Mouse (Mus musculus): Measurements from ENCODE around the gene Hoxd1. TPM values are rescaled to one million over a fixed set of nuclear protein-coding genes. Genes with fewer than 3 reads are reported as not detected.
A peak's percentile ranks its signal among the peaks of the same experiment; 100 is the strongest.

Hoxd1 gene
- total and polyA plus RNA-seq, 2 experiments from 2014 or later: not detected

DNA sequence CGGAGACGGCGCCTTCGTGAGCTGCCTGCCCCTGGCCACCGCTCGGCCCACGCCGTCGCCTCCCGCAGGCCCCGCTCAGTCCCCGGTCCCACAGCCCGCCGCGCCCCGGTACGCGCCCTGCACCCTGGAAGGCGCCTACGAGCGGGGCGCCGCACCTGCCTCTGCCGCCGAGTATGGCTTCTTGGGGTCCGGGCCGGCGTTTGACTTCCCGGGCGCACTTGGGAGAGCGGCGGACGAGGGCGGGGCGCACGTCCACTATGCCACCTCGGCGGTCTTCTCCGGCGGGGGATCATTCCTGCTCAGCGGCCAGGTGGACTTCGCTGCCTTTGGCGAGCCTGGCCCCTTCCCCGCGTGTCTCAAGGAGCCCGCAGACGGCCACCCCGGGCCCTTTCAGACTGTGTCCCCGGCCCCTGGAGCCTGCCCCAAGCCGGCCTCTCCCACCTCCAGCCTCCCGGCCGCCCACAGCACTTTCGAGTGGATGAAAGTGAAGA lies 510 bp downstream of the Hoxd1 start:
- H3K4me1 ChIP-seq (ENCODE audit: control insufficient read depth, insufficient read depth): peaks cover 11% of the 10 kb centered on the region
- no peak for TF ChIP-seq EP300 (IDR thresholded peaks at IDR 0.05; ENCODE audit: low read depth)
- no peak for TF ChIP-seq CTCF (IDR thresholded peaks at IDR 0.05; ENCODE audit: low read depth)
- H3K36me3 ChIP-seq (replicated peaks; ENCODE audit: control insufficient read depth, insufficient read depth, low read length): no peaks in the 10 kb centered on the region
- no peak overlapping the region for H3K27ac ChIP-seq (ENCODE audit: low read depth)
- H3K9me3 ChIP-seq (replicated peaks; ENCODE audit: control insufficient read depth, low read length): no peaks in the 10 kb centered on the region
- ATAC-seq (ENCODE audit: insufficient read depth, low read depth): no peak
- H3K4me3 ChIP-seq (ENCODE audit: low read depth, low read length): peak overlapping the region; percentile 51
- H3K9ac ChIP-seq (replicated peaks; ENCODE audit: low read depth, low read length): no peak overlapping the region
- H3K27me3 ChIP-seq (ENCODE audit: control insufficient read depth, insufficient read depth, low read length): peaks cover 76% of the 10 kb centered on the region
- no peak for DNase-seq (ENCODE audit: low spot score)
- WGBS: under 1% methylated on average over 40 of the region's 53 CpGs
- H3K4me2 ChIP-seq (ENCODE audit: low read depth, low read length): peak overlapping the region; percentile 70

DNA sequence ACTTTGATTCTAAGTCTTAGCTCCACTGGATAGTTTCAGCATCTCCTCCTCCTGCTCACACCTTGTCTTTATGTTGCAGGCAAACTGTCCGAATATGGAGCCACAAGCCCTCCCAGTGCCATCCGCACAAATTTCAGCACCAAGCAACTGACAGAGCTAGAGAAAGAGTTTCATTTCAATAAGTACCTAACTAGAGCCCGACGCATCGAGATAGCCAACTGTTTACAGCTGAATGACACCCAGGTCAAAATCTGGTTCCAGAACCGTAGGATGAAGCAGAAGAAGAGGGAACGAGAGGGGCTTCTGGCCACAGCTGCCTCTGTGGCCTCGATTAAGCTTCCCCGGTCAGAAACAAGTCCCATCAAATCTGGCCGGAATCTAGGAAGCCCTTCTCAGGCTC lies 1.2 kb downstream of the Hoxd1 start:
- H3K4me3 ChIP-seq (ENCODE audit: low read depth, low read length): no peak overlapping the region
- no peak for TF ChIP-seq EP300 (IDR thresholded peaks at IDR 0.05; ENCODE audit: low read depth)
- TF ChIP-seq CTCF (IDR thresholded peaks at IDR 0.05; ENCODE audit: low read depth): no peak
- no peak for ATAC-seq (ENCODE audit: insufficient read depth, low read depth)

DNA sequence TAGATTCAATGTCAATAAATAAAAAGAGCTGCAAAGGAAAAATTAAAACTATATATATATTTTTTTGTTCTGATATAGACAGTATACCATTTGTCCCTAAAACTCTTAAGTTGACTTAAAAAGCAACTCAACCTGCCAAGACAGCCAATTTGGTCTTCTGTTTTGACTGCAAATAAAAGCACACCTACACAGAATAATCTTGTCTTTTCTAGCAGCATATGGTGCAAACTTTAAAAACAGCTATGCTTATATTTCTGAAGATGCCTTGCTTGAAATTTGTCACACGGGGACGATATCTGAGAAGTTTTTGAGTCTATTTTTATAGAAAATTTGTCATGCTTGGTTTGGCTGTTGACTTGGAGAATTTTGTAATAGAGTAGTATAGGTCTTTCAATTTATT lies 11.6 kb downstream of the Hoxd1 start:
- 74% methylated on average over 2 of the region's 2 CpGs for WGBS
- Histone ChIP-seq H3K27ac (ENCODE audit: low read depth) (no peak overlapping the region), H3K36me3 (replicated peaks; ENCODE audit: control insufficient read depth, insufficient read depth, low read length) (no peaks in the 10 kb centered on the region), H3K4me1 (ENCODE audit: control insufficient read depth, insufficient read depth) (no peaks in the 10 kb centered on the region), H3K4me2 (ENCODE audit: low read depth, low read length) (no peak overlapping the region), H3K9ac (replicated peaks; ENCODE audit: low read depth, low read length) (no peak overlapping the region), H3K27me3 (ENCODE audit: control insufficient read depth, insufficient read depth, low read length) (0 out of 2 replicates have a peak, but pooled peaks cover 6% of the 10 kb centered on the region), H3K9me3 (replicated peaks; ENCODE audit: control insufficient read depth, low read length) (no peaks in the 10 kb centered on the region), H3K4me3 (ENCODE audit: low read depth, low read length) (no peak overlapping the region)
- ATAC-seq (ENCODE audit: insufficient read depth, low read depth) (no peak), DNase-seq (ENCODE audit: low spot score) (no peak)
- no peak for TF ChIP-seq CTCF (IDR thresholded peaks at IDR 0.05; ENCODE audit: low read depth)
- no peak for TF ChIP-seq EP300 (IDR thresholded peaks at IDR 0.05; ENCODE audit: low read depth)

More for the DNA sequence above, 1.2 kb downstream of the Hoxd1 start:
- no peaks in the 10 kb centered on the region for H3K9me3 ChIP-seq (replicated peaks; ENCODE audit: control insufficient read depth, low read length)
- no peak overlapping the region for H3K27ac ChIP-seq (ENCODE audit: low read depth)
- H3K4me1 ChIP-seq (ENCODE audit: control insufficient read depth, insufficient read depth): peaks cover 11% of the 10 kb centered on the region
- WGBS: 49% methylated on average over 10 of the region's 10 CpGs
- no peak for DNase-seq (ENCODE audit: low spot score)
- no peak overlapping the region for H3K4me2 ChIP-seq (ENCODE audit: low read depth, low read length)
- H3K36me3 ChIP-seq (replicated peaks; ENCODE audit: control insufficient read depth, insufficient read depth, low read length): no peaks in the 10 kb centered on the region
- H3K27me3 ChIP-seq (ENCODE audit: control insufficient read depth, insufficient read depth, low read length): peaks cover 76% of the 10 kb centered on the region
- no peak overlapping the region for H3K9ac ChIP-seq (replicated peaks; ENCODE audit: low read depth, low read length)

DNA sequence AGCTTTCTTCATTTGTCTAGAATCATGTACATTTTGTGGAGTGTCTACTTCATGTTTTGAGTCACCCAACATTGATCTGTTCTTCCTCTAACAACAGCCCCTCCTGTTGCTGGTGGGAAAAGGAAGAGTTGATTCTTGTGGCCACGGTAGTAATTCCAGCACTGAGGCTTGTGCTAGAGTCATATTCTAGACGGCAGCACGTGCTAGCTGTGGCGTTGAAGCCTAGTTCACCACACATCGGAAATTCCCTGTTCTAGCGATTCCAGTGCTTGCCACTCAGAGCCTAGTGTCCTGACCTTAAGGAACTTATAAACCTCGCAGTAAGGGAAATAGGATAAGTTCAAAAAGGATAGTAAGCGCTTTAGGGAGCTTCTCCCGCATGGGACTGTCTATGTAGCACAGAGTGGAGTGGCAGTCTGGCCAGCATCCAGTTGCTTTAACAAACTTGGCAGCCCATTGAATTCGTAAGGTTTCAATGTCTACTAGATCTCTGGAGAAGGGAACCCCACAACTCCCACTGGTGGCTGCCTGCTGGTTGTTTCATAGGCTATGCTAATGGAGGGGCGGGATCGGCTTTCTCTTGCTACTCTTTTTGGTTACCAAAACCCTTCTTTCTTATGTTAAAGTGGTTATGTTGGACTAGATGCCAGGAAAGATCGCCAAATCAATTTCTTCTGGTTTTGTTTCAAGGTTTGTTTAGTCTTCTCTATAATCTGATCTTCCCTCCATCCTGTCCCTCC lies 14.9 kb downstream of the Hoxd1 start:
- H3K9me3 ChIP-seq (replicated peaks; ENCODE audit: control insufficient read depth, low read length): no peaks in the 10 kb centered on the region
- no peak overlapping the region for H3K4me2 ChIP-seq (ENCODE audit: low read depth, low read length)
- 65% methylated on average over 13 of the region's 13 CpGs for WGBS
- no peak for DNase-seq (ENCODE audit: low spot score)
- no peak for TF ChIP-seq CTCF (IDR thresholded peaks at IDR 0.05; ENCODE audit: low read depth)
- no peak for TF ChIP-seq EP300 (IDR thresholded peaks at IDR 0.05; ENCODE audit: low read depth)
- H3K36me3 ChIP-seq (replicated peaks; ENCODE audit: control insufficient read depth, insufficient read depth, low read length): no peaks in the 10 kb centered on the region
- no peak for ATAC-seq (ENCODE audit: insufficient read depth, low read depth)
- H3K4me3 ChIP-seq (ENCODE audit: low read depth, low read length): no peak overlapping the region
- H3K27me3 ChIP-seq (ENCODE audit: control insufficient read depth, insufficient read depth, low read length): 0 out of 2 replicates have a peak, but pooled peaks cover 2% of the 10 kb centered on the region
- H3K27ac ChIP-seq (ENCODE audit: low read depth): no peak overlapping the region
- no peak overlapping the region for H3K9ac ChIP-seq (replicated peaks; ENCODE audit: low read depth, low read length)
- no peaks in the 10 kb centered on the region for H3K4me1 ChIP-seq (ENCODE audit: control insufficient read depth, insufficient read depth)

DNA sequence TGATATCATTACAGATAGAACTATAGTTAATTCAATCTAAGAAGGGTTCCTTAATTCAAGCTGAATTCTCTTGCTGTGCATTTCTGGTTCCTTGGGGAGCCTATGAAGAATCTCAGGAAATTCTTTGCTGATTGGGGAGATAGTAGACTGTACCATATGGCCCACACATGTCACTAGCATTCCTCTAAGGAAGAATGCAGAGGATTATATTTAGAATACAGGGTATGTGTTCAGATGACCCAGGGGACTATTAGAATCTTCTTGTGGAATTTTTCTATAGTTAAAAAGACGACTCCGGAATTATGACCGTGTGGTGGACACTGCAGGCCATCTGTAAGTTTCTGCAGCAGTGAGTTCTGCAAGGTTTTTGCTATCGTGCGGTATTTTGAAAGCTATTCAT lies 18.6 kb downstream of the Hoxd1 start:
- H3K9ac ChIP-seq (replicated peaks; ENCODE audit: low read depth, low read length): no peak overlapping the region
- DNase-seq (ENCODE audit: low spot score): no peak
- no peak for ATAC-seq (ENCODE audit: insufficient read depth, low read depth)
- 61% methylated on average over 5 of the region's 5 CpGs for WGBS
- no peaks in the 10 kb centered on the region for H3K9me3 ChIP-seq (replicated peaks; ENCODE audit: control insufficient read depth, low read length)
- H3K27me3 ChIP-seq (ENCODE audit: control insufficient read depth, insufficient read depth, low read length): no peaks in the 10 kb centered on the region
- no peak for TF ChIP-seq CTCF (IDR thresholded peaks at IDR 0.05; ENCODE audit: low read depth)
- TF ChIP-seq EP300 (IDR thresholded peaks at IDR 0.05; ENCODE audit: low read depth): no peak
- no peak overlapping the region for H3K4me3 ChIP-seq (ENCODE audit: low read depth, low read length)
- no peak overlapping the region for H3K4me2 ChIP-seq (ENCODE audit: low read depth, low read length)
- no peak overlapping the region for H3K27ac ChIP-seq (ENCODE audit: low read depth)
- no peaks in the 10 kb centered on the region for H3K4me1 ChIP-seq (ENCODE audit: control insufficient read depth, insufficient read depth)
- no peaks in the 10 kb centered on the region for H3K36me3 ChIP-seq (replicated peaks; ENCODE audit: control insufficient read depth, insufficient read depth, low read length)
